Mouse (Mus musculus) liver, adult 2 months (tissue): ENCODE measurements at regions not wholly inside any gene's neighbourhood (a gene's known extent, or its start where the extent isn't known, plus 50 kb on each side); places are given as distances from the start of the nearest gene placed in this dataset.

ENCODE experiments used
- CTCF ChIP-seq: fragments of 200-500 bp; IDR thresholded peaks from 2 replicates; pipeline ENCODE4 v1.5.1; 2011; ENCODE audit warnings: low read depth, low read length, control low read depth
- POLR2A ChIP-seq: fragments of 200-500 bp; IDR thresholded peaks from 2 replicates; pipeline ENCODE4 v1.6.1; 2011; ENCODE audit warnings: low read length, control low read depth; ENCODE audit not compliant: insufficient read depth; ENCODE audit errors: extremely low read depth

- no peak for TF ChIP-seq CTCF
- no peak for TF ChIP-seq POLR2A
Observed at GRCm38 (mm10) chr12:70539124-70539523, 86.2 kb downstream of the Tmx1 start.
